Mouse (Mus musculus) cerebellum, adult 2 months (tissue): ENCODE data around the gene Ahdc1.

ENCODE experiments used
- CTCF ChIP-seq: fragments of 200-500 bp; IDR thresholded peaks from 2 replicates; pipeline ENCODE4 v1.5.1; 2011; ENCODE audit warnings: low read depth, mild to moderate bottlenecking, control low read depth, low read length, moderate library complexity, borderline replicate concordance; ENCODE audit not compliant: insufficient read depth
- POLR2A ChIP-seq: fragments of 200-500 bp; IDR thresholded peaks from 2 replicates; pipeline ENCODE4 v1.6.1; 2011; ENCODE audit warnings: low read length, control low read depth, borderline replicate concordance; ENCODE audit not compliant: insufficient read depth

GRCm38 (mm10) chr4:133012776-133013265, 1.8 kb downstream of the Ahdc1 start:
- TF ChIP-seq CTCF = no peak
- TF ChIP-seq POLR2A = no peak
